Mouse (Mus musculus): ENCODE results near the gene Ipp.

Gene Ipp

GRCm38 (mm10) chr4:116507425-116508218 is at the start of gene Ipp:
Gene Ipp (plus strand): TSS chr4:116507549.
- DNase-seq (ENCODE audit: low read depth, low spot score) = peak; percentile 94

- DNase-seq (ENCODE audit: low read depth, low spot score) = no peak
Measured at GRCm38 (mm10) chr4:116461943-116462342, 45.4 kb upstream of the Ipp start.

- peak; percentile 37 for DNase-seq (ENCODE audit: low read depth, low spot score)
Measured at GRCm38 (mm10) chr4:116463231-116464125, 43.9 kb upstream of the Ipp start.

GRCm38 (mm10) chr4:116464126-116464981 is 43.0 kb upstream of the Ipp start, which contains the start of gene Mast2:
Gene Mast2 (minus strand): TSS chr4:116464183.
- peak; percentile 91 for DNase-seq (ENCODE audit: low read depth, low spot score)

- no peak for DNase-seq (ENCODE audit: low read depth, low spot score)
Measured at GRCm38 (mm10) chr4:116481322-116481721, 26.0 kb upstream of the Ipp start.

- peak; percentile 72 for DNase-seq (ENCODE audit: low read depth, low spot score)
Measured at GRCm38 (mm10) chr4:116483476-116483875, 23.9 kb upstream of the Ipp start.

GRCm38 (mm10) chr4:116491119-116491536 is 16.2 kb upstream of the Ipp start:
- no peak for DNase-seq (ENCODE audit: low read depth, low spot score)

- no peak for DNase-seq (ENCODE audit: low read depth, low spot score)
Measured at GRCm38 (mm10) chr4:116491886-116492285, 15.5 kb upstream of the Ipp start.

- no peak for DNase-seq (ENCODE audit: low read depth, low spot score)
Measured at GRCm38 (mm10) chr4:116492460-116492859, 14.9 kb upstream of the Ipp start.

GRCm38 (mm10) chr4:116493646-116494045 is 13.7 kb upstream of the Ipp start:
- no peak for DNase-seq (ENCODE audit: low read depth, low spot score)

- DNase-seq (ENCODE audit: low read depth, low spot score) = no peak
Measured at GRCm38 (mm10) chr4:116499978-116500377, 7.4 kb upstream of the Ipp start.

GRCm38 (mm10) chr4:116506886-116507424 is 394 bp upstream of the Ipp start:
- DNase-seq (ENCODE audit: low read depth, low spot score) = no peak

GRCm38 (mm10) chr4:116531109-116531508 is 23.8 kb downstream of the Ipp start:
- no peak for DNase-seq (ENCODE audit: low read depth, low spot score)

- DNase-seq (ENCODE audit: low read depth, low spot score) = no peak
Measured at GRCm38 (mm10) chr4:116536351-116536750, 29.0 kb downstream of the Ipp start.

GRCm38 (mm10) chr4:116537737-116538136 is 30.4 kb downstream of the Ipp start:
- DNase-seq (ENCODE audit: low read depth, low spot score) = no peak

GRCm38 (mm10) chr4:116550432-116550831 is 43.1 kb downstream of the Ipp start:
- DNase-seq (ENCODE audit: low read depth, low spot score) = no peak

- no peak for DNase-seq (ENCODE audit: low read depth, low spot score)
Measured at GRCm38 (mm10) chr4:116553035-116553434, 45.7 kb downstream of the Ipp start.

GRCm38 (mm10) chr4:116555413-116556300 is 48.3 kb downstream of the Ipp start, which contains the start of gene Tmem69:
Gene Tmem69 (minus strand): TSS chr4:116555936.
- DNase-seq (ENCODE audit: low read depth, low spot score) = peak; percentile 76

- DNase-seq (ENCODE audit: low read depth, low spot score) = peak; percentile 86
Measured at GRCm38 (mm10) chr4:116556561-116557305, 49.4 kb downstream of the Ipp start.

Measured in forelimb bud, embryonic 11.5 days (tissue).